19 mouse cellular contexts compared by ENCODE assay signal in the genomic region with DNA sequence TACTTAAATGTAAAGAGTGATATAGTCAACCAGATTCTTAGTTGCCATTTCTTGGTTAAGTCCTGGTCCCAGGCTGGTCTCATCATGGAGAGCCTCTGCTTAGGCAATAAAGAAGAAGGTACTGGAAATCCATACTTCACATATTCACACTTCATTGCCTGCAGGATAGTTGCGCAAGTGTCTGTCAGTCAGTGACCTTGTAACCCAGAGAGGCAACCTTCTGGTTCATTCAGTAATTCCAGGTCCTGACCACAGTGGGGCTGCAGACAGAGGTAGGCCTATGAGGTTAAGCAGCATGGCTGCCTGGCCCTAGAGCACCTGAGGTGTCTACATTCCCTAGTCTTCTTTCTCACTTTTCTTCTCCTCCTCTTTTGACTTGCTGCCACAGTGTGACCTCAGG. TPM values are rescaled to one million over a fixed set of nuclear protein-coding genes. Genes with fewer than 3 reads are reported as not detected.
DNase-seq lines count a peak whose midpoint lies in the region; ATAC-seq and TF ChIP-seq lines count a peak whose summit lies in the region.
"Had no signal": no experiment of that assay in that cellular context is flagged by ENCODE, and none has a peak within 500 bp of the region (broad histone marks: within the 10 kb centered on the region; RNA-seq: fewer than 3 reads in every experiment).

No protein-coding gene starts in this region.

- no peaks in the 10 kb centered on the region for H3K36me3 ChIP-seq in kidney, postnatal 0 days (ENCODE audit: insufficient read depth, low read length)
- H3K36me3 ChIP-seq in kidney, embryonic 15.5 days = no peaks in the 10 kb centered on the region
- H3K36me3 ChIP-seq in liver, embryonic 11.5 days (ENCODE audit: control insufficient read depth, insufficient read depth, low read length) = no peaks in the 10 kb centered on the region
- H3K36me3 ChIP-seq in liver, embryonic 16.5 days (ENCODE audit: control insufficient read depth, insufficient read depth) = no peaks in the 10 kb centered on the region
- H3K36me3 ChIP-seq: embryonic facial prominence, embryonic 10.5 days; heart, embryonic 12.5 days had no signal

- WGBS in kidney, postnatal 0 days = 100% methylated on average over 1 of the region's 1 CpGs
- 94% methylated on average over 1 of the region's 1 CpGs for WGBS in kidney, embryonic 15.5 days
- 81% methylated on average over 1 of the region's 1 CpGs for WGBS in liver, embryonic 11.5 days
- 72% methylated on average over 1 of the region's 1 CpGs for whole genome bisulfite sequencing in liver, embryonic 16.5 days (ENCODE audit: insufficient replicate concordance)

- H3K27me3 ChIP-seq in kidney, postnatal 0 days (ENCODE audit: insufficient read depth, low read length) = peaks cover 12% of the 10 kb centered on the region; the same call in 1 of the 2 replicates
- peaks cover 41% of the 10 kb centered on the region for H3K27me3 ChIP-seq in kidney, embryonic 15.5 days
- H3K27me3 ChIP-seq in liver, embryonic 11.5 days (replicated peaks; ENCODE audit: control insufficient read depth, insufficient read depth, low read length) = peaks cover 36% of the 10 kb centered on the region
- peaks cover 25% of the 10 kb centered on the region for H3K27me3 ChIP-seq in liver, embryonic 16.5 days (ENCODE audit: control insufficient read depth, insufficient read depth, low read depth, low read length)

- H3K4me3 ChIP-seq in kidney, postnatal 0 days (replicated peaks; ENCODE audit: low read depth, low read length) = no peak overlapping the region
- H3K4me3 ChIP-seq in kidney, embryonic 15.5 days (replicated peaks) = no peak overlapping the region
- H3K4me3 ChIP-seq in liver, embryonic 11.5 days (ENCODE audit: low read depth, low read length) = no peak overlapping the region
- no peak overlapping the region for H3K4me3 ChIP-seq in liver, embryonic 16.5 days (ENCODE audit: low read depth, low read length)
- H3K4me3 ChIP-seq: embryonic facial prominence, embryonic 10.5 days; forebrain, embryonic 13.5 days; heart, embryonic 12.5 days had no signal

- H3K9me3 ChIP-seq in kidney, postnatal 0 days (replicated peaks; ENCODE audit: low read length) = no peaks in the 10 kb centered on the region
- no peaks in the 10 kb centered on the region for H3K9me3 ChIP-seq in kidney, embryonic 15.5 days (replicated peaks)
- H3K9me3 ChIP-seq in liver, embryonic 11.5 days (ENCODE audit: control insufficient read depth, low read length) = no peaks in the 10 kb centered on the region
- no peaks in the 10 kb centered on the region for H3K9me3 ChIP-seq in liver, embryonic 16.5 days (replicated peaks; ENCODE audit: control insufficient read depth, low read length)
- H3K9me3 ChIP-seq: embryonic facial prominence, embryonic 10.5 days; forebrain, embryonic 13.5 days; heart, embryonic 12.5 days had no signal

- peak overlapping the region; percentile 16 for H3K4me2 ChIP-seq in kidney, postnatal 0 days (ENCODE audit: low read length)
- no peak overlapping the region for H3K4me2 ChIP-seq in kidney, embryonic 15.5 days
- no peak overlapping the region for H3K4me2 ChIP-seq in liver, embryonic 11.5 days
- H3K4me2 ChIP-seq in liver, embryonic 16.5 days (ENCODE audit: low read depth, low read length) = no peak overlapping the region
- H3K4me2 ChIP-seq: forebrain, embryonic 13.5 days; heart, embryonic 12.5 days had no signal

- DNase-seq in kidney, postnatal 0 days (ENCODE audit: low spot score) = no peak
- DNase-seq in liver = peak; percentile 4
- DNase-seq in liver, embryonic 11.5 days (ENCODE audit: low spot score) = no peak
- no peak for DNase-seq in cerebellum, postnatal 36 days
- DNase-seq in gastrocnemius, postnatal 10 days = no peak
- DNase-seq: adrenal gland, adult 2 months; adrenal gland, postnatal 25 days; cerebellum, adult 18-20 months; cerebellum, adult 9-11 months; forebrain, postnatal 0 days; gastrocnemius, postnatal 25 days had no signal

- no peaks in the 10 kb centered on the region; the same call in 1 of the 2 replicates for H3K4me1 ChIP-seq in kidney, postnatal 0 days (replicated peaks; ENCODE audit: insufficient read depth, low read length)
- H3K4me1 ChIP-seq in kidney, embryonic 15.5 days = peaks cover 21% of the 10 kb centered on the region
- no peaks in the 10 kb centered on the region; the same call in 1 of the 2 replicates for H3K4me1 ChIP-seq in liver, embryonic 11.5 days (replicated peaks; ENCODE audit: control insufficient read depth, insufficient read depth, low read length)
- H3K4me1 ChIP-seq in liver, embryonic 16.5 days (ENCODE audit: control insufficient read depth, low read depth, low read length) = peaks cover 4% of the 10 kb centered on the region

- no peak for TF ChIP-seq CTCF in kidney, postnatal 0 days (IDR thresholded peaks at IDR 0.05; ENCODE audit: low read depth)

- H3K27ac ChIP-seq in kidney, postnatal 0 days = peak overlapping the region; percentile 68; the same call in 1 of the 2 replicates
- H3K27ac ChIP-seq in kidney, embryonic 15.5 days = no peak overlapping the region
- no peak overlapping the region for H3K27ac ChIP-seq in liver, embryonic 11.5 days (ENCODE audit: low read depth, low read length)
- no peak overlapping the region for H3K27ac ChIP-seq in liver, embryonic 16.5 days (ENCODE audit: low read length)
- H3K27ac ChIP-seq: embryonic facial prominence, embryonic 10.5 days; forebrain, embryonic 13.5 days had no signal

- no peak for ATAC-seq in kidney, postnatal 0 days (replicated peaks; ENCODE audit: low FRiP score, low read depth)
- ATAC-seq in kidney, embryonic 15.5 days (replicated peaks; ENCODE audit: low FRiP score) = no peak
- no peak for ATAC-seq in liver, embryonic 11.5 days (replicated peaks; ENCODE audit: low FRiP score)
- peak; percentile 20; the same call in 1 of the 2 replicates for ATAC-seq in liver, embryonic 16.5 days (ENCODE audit: low read depth)
- ATAC-seq: forebrain, embryonic 13.5 days; forebrain, postnatal 0 days had no signal

- H3K9ac ChIP-seq in kidney, postnatal 0 days (ENCODE audit: low read depth, low read length) = no peak overlapping the region
- no peak overlapping the region for H3K9ac ChIP-seq in kidney, embryonic 15.5 days
- H3K9ac ChIP-seq in liver, embryonic 11.5 days (ENCODE audit: low read depth, low read length) = no peak overlapping the region
- no peak overlapping the region for H3K9ac ChIP-seq in liver, embryonic 16.5 days (ENCODE audit: low read depth, low read length)
- H3K9ac ChIP-seq: forebrain, embryonic 13.5 days; forebrain, postnatal 0 days; heart, embryonic 12.5 days had no signal

RNA-seq across cellular contexts. Expression of gene Tmprss2, which starts 3.0 kb away (rescaled TPM):
- polyA plus RNA-seq in kidney, postnatal 0 days (2015; fragmentation: Nextera tagmentation; extraction: Ambion mirVana) = 79.1 and 91.6 TPM in 2 replicates
- 31.9 and 32.5 TPM in 2 replicates for polyA plus RNA-seq in kidney, embryonic 15.5 days (2015; fragmentation: Nextera tagmentation; extraction: Ambion mirVana)
- polyA plus RNA-seq in liver, embryonic 11.5 days (2014; fragmentation: Nextera tagmentation; extraction: Ambion mirVana) = 2.5 and 3.0 TPM in 2 replicates
- 4.2 and 4.5 TPM in 2 replicates for polyA plus RNA-seq in liver, embryonic 16.5 days (2015; fragmentation: Nextera tagmentation; extraction: Ambion mirVana)
- not detected for total RNA-seq in gastrocnemius, postnatal 10 days (2021)
- total RNA-seq: adrenal gland, postnatal 25 days; gastrocnemius, postnatal 25 days; granulocyte monocyte progenitor cell, adult 5-6 weeks; heart, adult 8-10 months; heart, postnatal 25 days had no signal
- polyA plus RNA-seq: forebrain, embryonic 13.5 days had no signal
